Mouse (Mus musculus) neural tube, embryonic 11.5 days (tissue): ENCODE measurements around the gene Fzd2. TPM values are rescaled to one million over a fixed set of nuclear protein-coding genes. Genes with fewer than 3 reads are reported as not detected.
A peak's percentile ranks its signal among the peaks of the same experiment; 100 is the strongest.
"Not testable (repeated sequence)": the region's sequence is repeated elsewhere in the genome, so short reads cannot be mapped to it uniquely, and the experiment has no call there.

Experiments
- ATAC-seq: fragments of 200-750 bp; cut with Nextera tagmentation; 2 replicates; pipeline ENCODE4 v1.8.0; 2017; ENCODE audit warnings: moderate number of reproducible peaks, mild to moderate bottlenecking, moderate TSS enrichment, moderate library complexity; ENCODE audit not compliant: insufficient read depth, low FRiP score, low TSS enrichment
- DNase-seq: peaks from one replicate; pipeline ENCODE4 v3.0.0-alpha.2; 2015; ENCODE audit warnings: low spot score
- H3K27ac ChIP-seq: fragments of 300-500 bp; sonication (generic); 2 replicates; pipeline ENCODE4 v1.5.1; 2014; ENCODE audit warnings: low read depth, mild to moderate bottlenecking, low read length
- H3K27me3 ChIP-seq: fragments of 300-500 bp; sonication (generic); 2 replicates; pipeline ENCODE4 v1.6.1; 2014; ENCODE audit warnings: mild to moderate bottlenecking, low read length, mixed read lengths; ENCODE audit not compliant: control insufficient read depth, insufficient read depth
- H3K36me3 ChIP-seq: fragments of 300-500 bp; sonication (generic); 2 replicates; pipeline ENCODE4 v1.6.1; 2014; ENCODE audit warnings: mild to moderate bottlenecking, low read length, moderate library complexity, mixed read lengths; ENCODE audit not compliant: control insufficient read depth, insufficient read depth
- H3K4me1 ChIP-seq: fragments of 300-500 bp; sonication (generic); 2 replicates; pipeline ENCODE4 v1.6.1; 2014; ENCODE audit warnings: low read length, mixed read lengths; ENCODE audit not compliant: control insufficient read depth, insufficient read depth
- H3K4me2 ChIP-seq: fragments of 300-500 bp; sonication (generic); 2 replicates; pipeline ENCODE4 v1.6.1; 2014; ENCODE audit warnings: low read depth, mild to moderate bottlenecking, moderate library complexity
- H3K4me3 ChIP-seq: fragments of 300-500 bp; sonication (generic); 2 replicates; pipeline ENCODE4 v1.5.1; 2014; ENCODE audit warnings: low read depth, low read length
- H3K9ac ChIP-seq: fragments of 300-500 bp; sonication (generic); 2 replicates; pipeline ENCODE4 v1.6.1; 2014; ENCODE audit warnings: mild to moderate bottlenecking, low read length
- H3K9me3 ChIP-seq: fragments of 300-500 bp; sonication (generic); 2 replicates; pipeline ENCODE4 v1.6.1; 2016; ENCODE audit warnings: low read length; ENCODE audit not compliant: control insufficient read depth
- WGBS: fragments of 180-500 bp; shearing (Covaris S2); extraction: QIAGEN DNeasy Blood & Tissue Kit; methylation state at CpG from one replicate; pipeline ENCODE4 v1.1.7; 2014; 5-methylcytosine and 5-hydroxymethylcytosine counted together
- polyA plus RNA-seq: library from polyadenylated mRNA; unstranded; fragments of >200 nt; fragmentation: Nextera tagmentation; extraction: Ambion mirVana; gene quantifications from 2 replicates; pipeline ENCODE4 v1.2.1, GENCODE M21; 2014

Fzd2 gene
- polyA plus RNA-seq: 37.3 and 40.4 TPM in 2 replicates

DNA sequence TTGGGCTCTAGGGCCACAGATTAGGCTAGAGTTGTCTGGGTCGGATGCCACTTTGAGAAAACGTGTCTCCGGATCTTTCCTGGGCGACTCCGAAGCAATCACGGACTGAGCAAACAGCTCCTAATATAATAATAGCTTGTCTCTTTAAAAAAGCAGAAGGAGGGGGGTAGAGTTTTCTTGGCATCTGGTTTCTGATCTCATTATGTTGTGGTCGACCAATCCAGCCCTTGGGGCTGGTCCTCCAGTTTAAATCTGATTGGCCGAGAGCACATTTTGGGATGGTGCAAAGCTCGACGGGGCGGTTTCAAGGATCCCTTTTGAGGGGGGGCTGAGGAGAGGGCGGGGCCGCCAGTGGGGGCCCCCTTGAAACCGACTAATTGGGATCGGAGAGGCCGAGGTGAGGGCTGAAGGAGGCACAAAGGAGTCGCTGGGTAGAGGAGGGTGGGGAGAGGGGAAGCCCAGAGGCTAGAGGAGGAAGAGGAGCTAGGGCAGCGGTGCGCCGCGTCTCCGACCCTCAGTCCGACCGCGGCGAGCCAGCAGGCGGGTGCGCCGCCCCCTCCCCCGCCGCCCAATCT is at the start of gene Fzd2:
Gene Fzd2 (plus strand): TSS at position 387 of the 575 bp plus-strand sequence.
- peak within 1 kb of the TSS; percentile 77 for H3K4me3 ChIP-seq
- DNase-seq (peak; percentile 99), ATAC-seq (peak; percentile 88)
- H3K9me3 ChIP-seq: no peaks in the 10 kb centered on the region
- H3K27ac ChIP-seq: peak within 1 kb of the TSS; percentile 98
- whole genome bisulfite sequencing: 0% methylated on average over 17 of the region's 31 CpGs
- H3K9ac ChIP-seq: peak within 1 kb of the TSS; percentile 97
- H3K27me3 ChIP-seq: no peaks in the 10 kb centered on the region
- no peaks in the 10 kb centered on the region for H3K36me3 ChIP-seq
- H3K4me1 ChIP-seq: peaks cover 13% of the 10 kb centered on the region
- H3K4me2 ChIP-seq: peak within 1 kb of the TSS; percentile 83

DNA sequence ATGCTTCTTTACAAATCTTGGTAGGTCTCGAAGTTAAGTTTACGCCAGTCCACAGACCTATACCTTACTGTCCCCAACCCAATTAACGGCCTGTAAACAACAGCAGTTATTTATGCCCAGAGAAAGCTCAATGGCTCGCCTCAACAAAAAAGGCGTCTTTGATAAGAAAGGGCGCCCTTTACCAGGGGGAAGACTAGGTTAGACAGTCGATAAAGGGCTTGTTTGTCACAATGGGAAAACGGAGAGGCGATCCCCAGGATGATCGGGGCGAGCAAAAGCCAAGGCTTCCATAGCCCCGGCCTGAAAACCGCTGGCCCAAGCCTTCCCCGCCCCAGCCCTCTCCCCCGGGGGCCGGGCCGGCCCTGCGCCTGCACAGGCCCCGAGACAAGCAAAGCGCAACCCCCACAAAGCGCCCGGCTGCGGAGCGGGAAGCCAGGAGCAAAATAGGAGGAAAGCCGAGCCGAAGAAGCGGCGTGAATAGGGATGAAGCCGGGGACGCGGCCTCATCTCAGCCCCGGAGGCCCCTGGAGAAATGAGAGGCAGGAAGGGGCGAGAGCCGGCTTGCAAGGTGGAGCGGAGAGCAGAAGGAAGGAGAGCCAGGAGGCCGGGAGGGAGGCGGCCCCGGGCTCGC is 48.7 kb upstream of the Fzd2 start:
- ATAC-seq (peak; percentile 64; the same call in 1 of the 2 replicates), DNase-seq (no peak)
- peaks cover 11% of the 10 kb centered on the region for H3K4me1 ChIP-seq
- no peaks in the 10 kb centered on the region for H3K27me3 ChIP-seq
- peak overlapping the region; percentile 83 for H3K4me3 ChIP-seq
- H3K9me3 ChIP-seq: no peaks in the 10 kb centered on the region
- H3K9ac ChIP-seq: peak overlapping the region; percentile 96
- WGBS: 1% methylated on average over 37 of the region's 39 CpGs
- peak overlapping the region; percentile 87 for H3K27ac ChIP-seq
- H3K4me2 ChIP-seq: peak overlapping the region; percentile 48
- H3K36me3 ChIP-seq: no peaks in the 10 kb centered on the region

DNA sequence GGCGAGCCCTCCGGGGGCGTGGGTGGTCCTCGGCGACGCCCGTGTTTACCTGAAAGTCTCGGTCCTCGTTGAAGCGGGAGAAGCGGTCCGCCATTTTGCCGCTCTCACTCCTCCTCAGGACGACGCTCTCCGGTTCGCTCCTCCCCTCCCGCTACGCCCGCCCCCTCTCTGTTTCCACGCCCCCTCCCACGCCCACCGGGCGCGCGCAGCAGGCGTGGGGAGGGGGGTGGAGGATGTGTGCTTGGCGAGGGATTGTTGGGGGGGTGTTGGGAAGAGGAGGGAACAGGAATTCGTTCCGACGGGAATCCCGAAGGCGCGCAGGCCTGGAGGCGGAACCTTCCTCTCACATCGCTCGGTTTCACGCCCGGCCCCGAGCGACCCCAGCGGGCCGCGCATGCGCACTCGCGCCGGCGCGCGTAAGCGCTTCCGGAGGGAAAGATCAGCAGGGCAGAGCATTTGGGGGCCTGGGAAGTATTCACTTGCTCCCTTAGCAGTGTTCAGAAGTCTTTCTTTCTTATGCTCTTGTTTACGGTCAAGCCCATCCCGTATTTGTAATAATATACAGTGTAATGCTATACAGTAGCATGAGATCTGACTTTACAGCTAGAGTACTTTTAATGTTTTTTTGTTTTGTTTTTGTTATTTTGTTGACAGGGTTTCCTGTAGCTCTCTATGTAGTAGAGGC is 48.0 kb upstream of the Fzd2 start, which contains the start of gene Gpatch8:
Gene Gpatch8 (minus strand): TSS at position 362 of the 685 bp plus-strand sequence.
- peak; percentile 99 for DNase-seq
- Histone ChIP-seq H3K4me1 (peaks cover 11% of the 10 kb centered on the region), H3K9ac (peak within 1 kb of the TSS; percentile 96), H3K9me3 (no peaks in the 10 kb centered on the region), H3K4me2 (peak within 1 kb of the TSS; percentile 48), H3K4me3 (peak within 1 kb of the TSS; percentile 83), H3K36me3 (no peaks in the 10 kb centered on the region), H3K27me3 (no peaks in the 10 kb centered on the region), H3K27ac (peak within 1 kb of the TSS; percentile 87)
- WGBS: under 1% methylated on average over 49 of the region's 55 CpGs
- ATAC-seq: peak; percentile 93

DNA sequence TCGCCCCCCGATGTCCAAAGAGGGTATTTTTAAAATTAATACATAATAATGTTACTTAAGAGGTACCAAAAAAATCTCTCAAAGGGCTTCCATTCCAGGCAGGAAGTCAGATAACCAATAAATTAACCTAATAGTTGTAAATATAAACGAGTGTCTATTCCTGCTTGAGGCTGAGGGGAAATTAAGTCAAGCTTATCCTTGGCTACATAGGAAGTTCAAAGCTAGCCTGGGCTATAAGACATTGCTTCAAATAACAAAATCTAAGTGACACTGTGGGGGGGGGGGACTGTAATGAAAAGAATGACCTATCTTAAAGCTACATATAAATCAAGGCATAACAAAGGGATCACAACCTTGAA is 47.5 kb upstream of the Fzd2 start:
- Histone ChIP-seq H3K27me3 (no peaks in the 10 kb centered on the region), H3K36me3 (no peaks in the 10 kb centered on the region), H3K27ac (peak overlapping the region; percentile 87; the same call in 1 of the 2 replicates), H3K9ac (no peak overlapping the region), H3K4me3 (peak overlapping the region; percentile 83), H3K9me3 (no peaks in the 10 kb centered on the region), H3K4me1 (peaks cover 11% of the 10 kb centered on the region), H3K4me2 (peak overlapping the region; percentile 48)
- ATAC-seq (no peak), DNase-seq (no peak)
- 24% methylated on average over 3 of the region's 3 CpGs for WGBS

DNA sequence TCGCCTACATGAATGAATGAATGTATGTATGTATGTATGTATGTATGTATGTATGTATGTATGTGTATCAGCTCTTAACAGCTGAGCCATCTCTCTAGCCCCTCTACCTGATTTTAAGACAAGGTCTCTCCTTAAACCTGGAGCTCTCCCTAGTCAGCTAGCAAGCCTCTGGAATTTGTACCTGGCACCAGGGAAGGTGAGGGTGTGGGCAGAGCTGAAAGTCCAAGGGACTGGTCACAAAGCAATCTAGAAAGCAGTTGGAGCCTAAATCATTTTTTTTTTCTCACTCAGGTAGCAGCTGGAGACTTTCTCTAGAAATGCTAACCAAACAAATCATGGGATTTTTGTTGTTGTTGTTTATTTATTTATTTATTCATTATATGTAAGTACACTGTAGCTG is 46.8 kb upstream of the Fzd2 start:
- Histone ChIP-seq H3K4me2 (no peak overlapping the region), H3K27me3 (no peaks in the 10 kb centered on the region), H3K27ac (no peak overlapping the region), H3K36me3 (no peaks in the 10 kb centered on the region), H3K9ac (no peak overlapping the region), H3K9me3 (no peaks in the 10 kb centered on the region), H3K4me3 (no peak overlapping the region), H3K4me1 (peaks cover 11% of the 10 kb centered on the region)
- WGBS: 100% methylated on average over 1 of the region's 1 CpGs
- ATAC-seq: no peak
- no peak for DNase-seq

DNA sequence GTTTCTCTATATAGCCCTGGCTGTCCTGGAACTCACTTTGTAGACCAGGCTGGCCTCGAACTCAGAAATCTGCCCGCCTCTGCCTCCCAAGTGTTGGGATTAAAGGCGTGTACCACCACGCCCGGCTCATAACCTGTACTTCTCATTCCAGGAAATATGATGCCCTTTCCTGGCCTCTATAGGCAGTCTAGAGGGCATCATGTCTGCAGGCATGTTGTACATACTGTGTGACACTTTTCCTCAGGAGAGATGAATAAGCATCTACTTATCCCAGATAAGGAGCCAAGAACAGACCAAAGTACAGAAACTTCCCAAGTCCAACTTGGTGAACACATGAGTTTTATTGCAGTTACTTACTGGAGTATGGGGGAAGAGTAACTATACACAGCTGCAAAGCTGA is 45.5 kb upstream of the Fzd2 start:
- WGBS: 87% methylated on average over 3 of the region's 5 CpGs
- H3K4me1 ChIP-seq: peaks cover 11% of the 10 kb centered on the region
- H3K27me3 ChIP-seq: no peaks in the 10 kb centered on the region
- DNase-seq (no peak), ATAC-seq (no peak)
- H3K9me3 ChIP-seq: no peaks in the 10 kb centered on the region
- no peak overlapping the region for H3K27ac ChIP-seq
- H3K4me3 ChIP-seq: no peak overlapping the region
- no peak overlapping the region for H3K4me2 ChIP-seq
- no peaks in the 10 kb centered on the region for H3K36me3 ChIP-seq
- H3K9ac ChIP-seq: no peak overlapping the region

DNA sequence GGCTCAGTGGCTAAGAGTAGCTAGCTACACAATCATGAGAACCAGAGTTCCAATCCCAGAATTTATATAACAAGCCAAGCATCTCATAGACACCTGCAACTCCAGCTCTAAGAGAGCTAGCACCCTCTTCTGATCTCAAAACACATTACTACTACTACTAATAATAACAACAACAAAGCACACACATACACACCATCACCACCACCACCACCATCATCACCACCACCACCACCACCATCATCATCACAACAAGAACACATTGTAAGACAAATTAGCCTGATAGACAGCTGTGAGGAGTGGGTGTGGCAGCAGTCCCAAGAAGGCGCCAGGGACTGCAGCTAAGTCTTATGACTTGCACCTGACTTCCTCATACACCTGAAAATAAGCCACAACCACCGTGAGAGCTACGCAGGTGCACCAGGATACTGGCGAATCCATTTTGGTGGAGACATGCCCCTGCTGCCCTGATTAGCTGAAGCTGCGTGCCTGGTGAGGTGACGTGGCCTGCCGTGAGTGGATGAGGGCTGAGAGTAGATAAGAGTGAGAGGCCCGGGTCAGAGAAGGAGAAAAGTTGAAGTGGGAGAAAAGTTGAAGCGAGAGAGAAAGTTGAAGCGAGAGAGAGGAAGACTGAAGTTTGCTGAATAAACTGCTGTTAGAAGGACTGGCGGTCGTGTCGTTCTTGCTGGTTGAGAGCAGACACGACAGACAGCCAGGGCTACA is 39.1 kb upstream of the Fzd2 start:
- H3K9ac ChIP-seq, H3K4me2 ChIP-seq, DNase-seq, H3K9me3 ChIP-seq, ATAC-seq, H3K27me3 ChIP-seq, H3K4me3 ChIP-seq, H3K27ac ChIP-seq, H3K4me1 ChIP-seq, H3K36me3 ChIP-seq: not testable (repeated sequence)
- 89% methylated on average over 14 of the region's 14 CpGs for WGBS

DNA sequence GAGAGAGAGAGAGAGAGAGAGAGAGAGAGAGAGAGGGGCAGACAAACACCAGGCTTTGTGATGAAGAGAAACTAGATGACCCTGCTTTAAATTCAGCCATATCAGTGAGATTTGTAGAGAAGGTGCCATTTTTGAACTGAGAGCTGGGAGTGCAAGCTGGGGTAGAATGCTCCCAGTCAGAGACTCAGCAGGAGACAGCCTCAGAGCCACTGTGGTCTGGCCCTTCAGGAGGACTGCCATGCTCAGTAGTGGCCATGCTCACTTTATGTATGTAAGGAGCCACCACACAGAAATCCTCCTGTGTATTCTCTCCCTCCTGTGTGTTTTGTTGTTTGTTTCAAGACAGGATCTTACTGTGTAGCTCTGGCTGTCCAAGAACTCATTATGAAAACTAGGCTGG is 38.5 kb upstream of the Fzd2 start:
- ATAC-seq (no peak), DNase-seq (no peak)
- no peak overlapping the region for H3K4me2 ChIP-seq

More for the DNA sequence above, 38.5 kb upstream of the Fzd2 start:
- Histone ChIP-seq H3K9ac (no peak overlapping the region), H3K9me3 (no peaks in the 10 kb centered on the region), H3K4me1 (no peaks in the 10 kb centered on the region), H3K27ac (no peak overlapping the region), H3K27me3 (no peaks in the 10 kb centered on the region), H3K36me3 (no peaks in the 10 kb centered on the region), H3K4me3 (no peak overlapping the region)
